Mouse (Mus musculus) layer of hippocampus, postnatal 36 days (tissue): Measurements from ENCODE around the gene Rps15. TPM values are rescaled to one million over a fixed set of nuclear protein-coding genes. Genes with fewer than 3 reads are reported as not detected.
A peak's percentile ranks its signal among the peaks of the same experiment; 100 is the strongest.

Source experiments
- DNase-seq, 2 experiments: peaks; one replicate each; pipeline ENCODE4 v3.0.0; 2022
- total RNA-seq, 2 experiments: library from RNA; stranded (reverse); gene quantifications; 2 replicates each; pipeline ENCODE4 v1.2.3; 2021

Rps15 gene
- total RNA-seq, 2 experiments from 2014 or later, result 755 to 823 TPM

- DNase-seq, result peak; percentile 90 to 92
Measured at GRCm38 (mm10) chr10:80260642-80261584, 31.3 kb upstream of the Rps15 start, which contains the start of the genes Gamt and Dazap1. Gene Gamt, minus strand, starts transcription at chr10:80261012. Gene Dazap1, plus strand, starts transcription at chr10:80261486.

GRCm38 (mm10) chr10:80261585-80261968 lies 30.7 kb upstream of the Rps15 start:
- DNase-seq, result peak; percentile 84 to 88

GRCm38 (mm10) chr10:80262169-80262568 lies 30.1 kb upstream of the Rps15 start:
- no peak for DNase-seq

GRCm38 (mm10) chr10:80262776-80263365 lies 29.4 kb upstream of the Rps15 start:
- no peak for DNase-seq

- DNase-seq, result peak; percentile 98 to 99
Measured at GRCm38 (mm10) chr10:80264341-80265148, 27.7 kb upstream of the Rps15 start.

- DNase-seq, result no peak
Measured at GRCm38 (mm10) chr10:80265149-80265486, 27.1 kb upstream of the Rps15 start.

GRCm38 (mm10) chr10:80270099-80270498 lies 22.2 kb upstream of the Rps15 start:
- no peak for DNase-seq

- DNase-seq, result no peak
Measured at GRCm38 (mm10) chr10:80270734-80271181, 21.5 kb upstream of the Rps15 start.

- no peak for DNase-seq
Measured at GRCm38 (mm10) chr10:80271186-80271843, 20.9 kb upstream of the Rps15 start.

- no peak for DNase-seq
Measured at GRCm38 (mm10) chr10:80271870-80272585, 20.2 kb upstream of the Rps15 start.

- no peak for DNase-seq
Measured at GRCm38 (mm10) chr10:80273847-80274246, 18.4 kb upstream of the Rps15 start.

GRCm38 (mm10) chr10:80276238-80276637 lies 16.0 kb upstream of the Rps15 start:
- no peak for DNase-seq

- DNase-seq, result no peak
Measured at GRCm38 (mm10) chr10:80278390-80278789, 13.9 kb upstream of the Rps15 start.

GRCm38 (mm10) chr10:80279273-80279672 lies 13.0 kb upstream of the Rps15 start:
- DNase-seq, result no peak

- no peak for DNase-seq
Measured at GRCm38 (mm10) chr10:80281304-80281703, 10.9 kb upstream of the Rps15 start.

GRCm38 (mm10) chr10:80281921-80282371 lies 10.3 kb upstream of the Rps15 start:
- DNase-seq, result no peak

GRCm38 (mm10) chr10:80282481-80283441 lies 9.5 kb upstream of the Rps15 start:
- no peak for DNase-seq

GRCm38 (mm10) chr10:80285222-80286070 lies 6.8 kb upstream of the Rps15 start:
- no peak for DNase-seq

GRCm38 (mm10) chr10:80288097-80288496 lies 4.2 kb upstream of the Rps15 start:
- no peak for DNase-seq
